Mouse (Mus musculus) mouse trophoblast stem cell (cell line): ENCODE measurements at regions not wholly inside any gene's neighbourhood (a gene's known extent, or its start where the extent isn't known, plus 50 kb on each side); places are given as distances from the start of the nearest gene placed in this dataset.

Source experiments
- in situ Hi-C, 2 experiments: fragments of 300-500 bp; cut with MseI, MboI; formaldehyde crosslinking; loops; 2 replicates in 1 of 2; 3 replicates in 1 of 2; pipeline ENCODE4 v1.15.1; 2025

DNA sequence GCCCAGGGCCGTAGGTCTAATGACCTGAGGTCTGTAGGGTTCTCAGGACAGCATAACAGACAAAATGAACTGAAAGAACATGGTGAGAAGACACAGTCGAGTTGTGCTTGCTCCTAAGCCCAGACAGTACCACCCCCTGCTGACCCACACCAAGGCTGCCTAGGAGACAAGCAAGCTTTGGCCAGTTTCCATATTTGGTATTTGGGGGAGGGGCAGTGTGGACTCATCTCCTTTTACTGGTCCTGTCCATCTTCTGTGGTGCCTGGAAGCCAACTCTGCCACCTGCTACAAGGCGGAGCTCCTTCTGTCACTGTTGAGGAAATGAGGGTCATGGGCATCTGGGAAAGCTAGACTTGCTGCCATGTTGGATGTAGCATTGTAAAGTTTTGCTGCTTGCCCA lies 68.9 kb downstream of the Tex29 start:
- in situ Hi-C loops, result no loop called here

GRCm38 (mm10) chr8:11911639-11912450 lies 71.6 kb downstream of the Tex29 start:
- in situ Hi-C loops, result no loop called here

DNA sequence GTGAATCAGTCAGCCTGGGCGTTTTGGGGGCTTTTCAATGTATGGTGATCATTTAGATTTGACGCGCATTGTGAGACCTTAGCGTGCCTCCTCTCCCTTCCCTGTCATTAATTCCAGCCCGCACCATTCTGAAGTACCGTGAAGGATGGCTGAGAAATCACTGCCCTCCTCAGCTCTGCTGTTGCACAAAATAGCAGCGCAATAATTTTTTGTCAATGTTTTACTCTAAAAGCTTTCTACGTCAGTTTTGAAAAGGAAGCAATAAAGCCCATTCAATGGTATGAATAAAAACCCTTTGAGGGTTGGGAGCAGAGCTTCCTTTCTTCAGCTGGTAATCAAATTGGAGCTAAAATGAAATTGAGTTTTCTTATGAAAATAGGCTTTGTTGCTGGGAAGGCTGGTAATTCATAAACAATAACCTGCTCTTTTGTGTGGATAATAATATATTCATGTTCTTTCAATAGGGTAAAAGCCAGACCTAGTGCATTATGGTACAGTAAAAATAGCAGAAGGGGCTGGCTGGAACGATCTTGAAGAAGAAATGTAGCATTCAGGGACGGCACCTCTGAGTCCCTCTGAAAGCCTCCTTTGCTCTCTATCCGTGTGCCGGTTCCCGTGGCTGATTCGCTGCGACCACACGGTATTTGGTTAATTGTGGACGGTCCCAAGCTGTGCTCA lies 72.3 kb downstream of the Tex29 start:
- in situ Hi-C loops, result no loop called here

DNA sequence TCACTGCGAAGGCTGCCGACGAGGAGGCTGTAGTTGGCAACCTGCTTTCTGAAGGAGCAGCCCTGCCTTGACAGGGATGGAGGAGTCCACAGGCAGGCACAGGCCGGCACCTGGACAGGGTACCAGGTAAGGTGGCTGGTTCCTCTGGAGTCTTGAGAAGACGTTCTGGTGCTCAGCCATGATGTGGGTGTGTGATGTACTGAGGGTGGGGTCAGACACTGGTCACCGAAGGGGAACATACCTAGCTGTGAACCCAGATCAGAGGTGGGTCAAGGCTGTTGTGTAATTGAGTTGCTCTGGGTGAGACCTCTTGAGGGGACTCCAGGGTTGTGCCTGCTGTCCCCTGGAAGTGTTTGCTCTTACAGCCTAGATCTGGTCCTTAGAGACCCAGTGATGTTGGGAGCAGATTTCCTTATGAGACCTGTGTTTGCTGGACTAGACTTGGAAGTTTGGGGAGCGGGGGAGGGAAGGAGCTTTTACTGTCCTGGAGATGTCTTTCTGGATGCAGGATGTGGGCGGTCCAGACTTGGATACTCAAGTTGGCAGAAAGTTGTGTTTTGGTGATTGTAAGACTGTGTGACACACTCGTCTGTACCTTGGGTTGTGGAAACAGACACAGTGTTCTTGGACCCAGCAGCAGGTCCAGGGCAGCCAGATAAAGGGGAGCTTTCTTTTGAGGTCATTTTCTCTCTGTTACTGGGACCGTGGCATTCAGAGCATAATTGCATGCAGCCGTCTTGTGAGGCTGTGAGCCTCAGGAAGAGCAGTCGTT lies 73.0 kb downstream of the Tex29 start:
- in situ Hi-C loops, result no loop called here

DNA sequence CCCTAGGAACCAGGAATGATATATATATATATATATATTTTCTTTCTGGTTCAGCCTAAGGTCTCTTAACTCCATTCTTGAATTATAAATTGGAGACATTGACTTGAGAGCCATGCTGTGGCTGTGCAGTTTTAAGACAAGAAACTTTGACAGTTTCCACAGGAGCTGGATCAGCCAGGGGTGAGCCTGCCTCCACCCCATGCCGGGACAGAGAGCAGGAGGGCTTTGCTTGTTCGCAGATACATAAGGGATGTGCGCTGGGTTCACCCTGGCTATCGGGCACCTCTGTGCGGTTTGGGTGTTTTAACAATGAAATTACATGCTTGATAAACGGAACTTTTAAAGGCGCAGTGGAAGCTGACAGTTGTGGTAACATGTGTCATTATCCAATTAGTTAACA lies 73.9 kb downstream of the Tex29 start:
- in situ Hi-C loops, result no loop called here

DNA sequence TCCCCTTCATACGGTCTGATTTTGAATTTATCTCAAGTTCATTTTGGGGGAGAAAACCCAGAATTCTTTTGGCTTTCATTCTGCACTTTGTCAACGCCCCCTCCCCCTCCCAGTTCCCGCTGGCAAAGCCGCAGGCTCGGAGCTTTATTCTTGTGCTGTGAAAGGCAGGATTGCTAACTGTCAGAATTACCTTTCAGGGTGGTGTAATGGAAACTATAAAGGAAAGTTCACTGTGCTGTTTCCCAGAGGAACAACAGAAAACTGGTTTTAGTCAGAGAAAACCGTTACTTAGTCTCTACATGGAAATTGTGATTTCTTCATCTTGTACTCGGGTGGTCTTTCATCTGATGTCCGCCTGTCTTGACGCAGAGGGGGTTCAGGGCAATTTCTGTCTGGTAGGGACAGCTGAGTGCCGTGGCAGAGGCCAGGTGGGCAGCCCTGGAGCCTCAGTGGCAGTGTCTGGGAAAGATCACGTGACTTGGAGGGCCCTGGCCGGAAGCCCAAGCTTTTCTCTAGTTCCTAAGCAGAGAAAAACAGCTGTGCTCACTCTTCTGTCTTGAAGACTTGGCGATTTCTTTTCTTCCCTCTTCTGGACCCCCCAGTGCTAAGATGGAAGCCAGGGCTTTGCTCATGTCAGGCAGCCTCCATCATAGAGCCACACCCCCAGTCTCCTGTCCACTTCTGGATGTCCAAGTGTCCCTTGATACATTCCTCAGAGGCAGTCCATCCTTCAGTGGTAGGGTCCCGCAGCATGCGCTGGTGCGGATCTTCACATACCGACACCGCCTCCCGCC lies 74.6 kb downstream of the Tex29 start:
- in situ Hi-C loops, result no loop called here

GRCm38 (mm10) chr8:11915721-11916120 lies 75.4 kb downstream of the Tex29 start:
- in situ Hi-C loops, result no loop called here

GRCm38 (mm10) chr8:11919876-11920275 lies 79.6 kb downstream of the Tex29 start:
- in situ Hi-C loops, result loop anchor here in 1 of 2 experiments (10.0 kb wide), 1 partner anchor 175 kb away; no protein-coding TSS in a partner anchor

DNA sequence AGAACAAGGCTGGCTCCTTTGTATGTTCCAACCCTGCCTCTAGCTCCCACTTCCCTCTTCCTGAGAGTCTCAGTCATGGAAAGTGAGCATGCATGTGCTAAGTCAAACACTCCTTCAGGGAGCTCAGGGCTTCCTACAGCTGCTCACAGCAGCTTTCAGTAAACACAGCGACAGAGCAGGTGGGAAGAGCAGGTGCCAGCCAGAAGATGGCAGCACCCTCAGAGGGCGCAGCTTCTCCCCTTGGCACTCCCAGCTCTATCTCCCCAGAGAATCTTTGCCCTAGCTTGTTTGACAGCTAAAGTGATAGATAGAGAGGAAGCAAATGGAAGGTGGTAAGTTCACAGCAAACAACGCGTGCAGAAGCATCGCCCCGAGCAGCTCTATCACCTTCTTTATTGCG lies 82.8 kb downstream of the Tex29 start:
- in situ Hi-C loops, result loop anchor here in 1 of 2 experiments (10.0 kb wide), 1 partner anchor 178 kb away; no protein-coding TSS in a partner anchor

DNA sequence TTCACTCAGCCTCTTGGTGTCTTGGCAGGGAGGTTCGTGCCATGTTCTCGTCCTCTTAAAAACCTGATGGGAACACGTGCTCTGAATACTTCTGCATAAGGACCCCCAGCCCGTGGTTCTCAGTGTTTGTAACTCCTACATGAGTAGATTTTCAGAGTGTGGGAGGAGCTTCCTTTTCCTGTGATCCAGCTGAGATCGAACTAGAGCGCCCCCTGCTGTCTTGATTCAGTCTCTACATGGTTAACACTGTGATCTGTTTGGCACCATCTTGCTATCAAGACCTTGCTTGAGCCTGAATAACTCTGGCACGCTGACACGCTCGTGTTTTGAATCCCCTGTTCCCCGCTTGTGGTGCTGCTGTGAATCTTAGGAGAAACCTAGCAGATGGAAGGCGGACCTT lies 83.9 kb downstream of the Tex29 start:
- in situ Hi-C loops, result loop anchor here in 1 of 2 experiments (10.0 kb wide), 1 partner anchor 179 kb away; no protein-coding TSS in a partner anchor

DNA sequence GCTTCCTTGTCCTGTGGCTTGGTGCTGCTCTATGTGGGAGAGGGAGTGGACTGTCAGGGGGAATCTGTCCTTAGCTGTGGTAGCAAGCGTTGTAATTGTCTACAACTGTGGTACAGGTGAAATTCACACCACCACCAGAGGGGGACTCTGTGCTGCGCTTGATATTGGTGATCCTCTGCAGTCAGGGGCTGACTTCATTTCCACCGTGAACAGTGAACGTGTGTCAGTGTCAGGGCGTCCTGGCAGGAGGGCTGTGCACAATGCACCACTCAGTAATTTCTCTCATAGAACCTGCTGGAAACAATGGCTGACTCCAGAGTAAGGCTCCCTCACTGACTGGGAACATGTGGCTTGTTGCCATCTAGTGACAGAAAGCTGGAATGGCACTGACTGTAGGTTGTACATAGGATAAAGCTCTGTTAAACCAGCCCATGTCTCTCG lies 102.6 kb downstream of the Tex29 start:
- in situ Hi-C loops, result no loop called here

DNA sequence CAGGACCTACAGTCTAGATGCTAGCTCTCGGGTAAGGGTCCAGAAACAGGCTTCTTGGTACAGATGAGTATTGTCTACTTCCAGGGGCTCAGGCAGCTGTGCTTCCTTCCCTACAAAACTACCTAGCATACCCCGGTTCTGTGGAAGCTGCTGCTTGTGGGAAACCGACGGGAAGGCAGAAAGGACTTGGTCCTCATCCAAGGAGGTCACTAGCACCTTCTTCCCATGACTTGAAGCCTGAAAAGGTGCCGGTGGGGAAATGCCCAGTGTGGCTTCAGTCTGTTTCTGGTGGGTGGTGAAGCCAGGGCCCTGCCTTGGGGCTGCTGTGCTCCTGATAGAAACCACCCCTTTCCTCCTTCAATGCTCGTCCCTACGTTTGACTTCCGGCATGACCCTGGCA lies 107.5 kb downstream of the Tex29 start:
- in situ Hi-C loops, result no loop called here

DNA sequence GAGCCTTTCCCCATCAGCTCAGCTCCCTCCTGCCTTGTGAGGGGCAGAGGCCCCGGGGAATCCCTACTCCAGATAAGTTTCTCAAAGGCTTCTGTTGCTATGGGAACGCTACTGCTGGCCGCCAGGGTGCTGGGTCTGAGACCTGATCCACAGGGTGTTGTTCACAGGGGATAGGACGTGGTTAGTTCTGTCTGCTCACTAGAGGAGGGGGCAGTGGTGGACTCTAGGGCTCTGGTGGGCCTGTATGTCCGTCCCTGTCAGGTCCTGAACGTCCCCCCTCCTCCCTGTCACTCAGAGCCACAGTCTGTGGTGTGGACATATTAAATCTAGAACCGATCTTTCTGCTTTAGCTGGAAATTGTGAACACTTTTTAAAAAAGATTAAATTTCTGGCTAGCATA lies 116.0 kb downstream of the Tex29 start:
- in situ Hi-C loops, result loop anchor here (25.0 kb wide), 1 partner anchor 606 kb away; the partner anchor contains the start of gene Spaca7 (in 2 of the 2)

DNA sequence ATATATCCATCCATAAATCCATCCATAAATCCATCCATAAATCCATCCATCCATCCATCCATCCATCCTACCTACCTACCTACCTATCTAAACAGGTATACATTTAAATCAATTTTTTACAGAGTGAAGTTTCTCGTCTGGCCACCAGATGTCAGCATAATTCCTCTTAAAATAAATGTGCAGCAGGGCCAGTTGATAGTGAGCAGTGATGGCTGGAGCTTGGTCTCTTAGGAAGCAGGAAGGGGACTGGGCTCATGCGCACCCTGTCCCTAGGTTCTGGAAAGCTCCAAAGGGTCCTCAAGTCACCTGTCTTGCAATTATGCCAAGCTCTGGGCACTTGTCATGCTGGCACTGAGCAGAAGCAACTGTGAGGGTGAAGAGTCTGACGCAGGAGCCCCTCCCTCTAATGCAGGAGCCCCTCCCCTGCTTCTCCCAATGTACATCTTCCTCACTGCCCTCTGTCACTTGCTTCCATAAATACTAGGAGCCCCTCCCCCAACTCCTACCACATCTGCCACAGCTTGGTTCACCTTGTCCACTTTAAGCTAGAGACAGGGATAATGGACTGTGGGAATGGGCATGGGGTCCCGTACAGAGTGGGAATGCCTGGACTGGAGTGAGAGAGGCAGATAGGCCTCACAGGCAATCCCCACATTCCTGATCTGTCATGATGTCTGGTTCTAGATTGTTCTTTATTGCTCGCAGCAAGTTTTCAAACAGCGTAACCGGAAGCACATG lies 116.9 kb downstream of the Tex29 start:
- in situ Hi-C loops, result loop anchor here (25.0 kb wide), 1 partner anchor 605 kb away; the partner anchor contains the start of gene Spaca7 (in 2 of the 2)

- in situ Hi-C loops, result loop anchor here (25.0 kb wide), 1 partner anchor 604 kb away; the partner anchor contains the start of gene Spaca7 (in 2 of the 2)
Observed at GRCm38 (mm10) chr8:11958176-11958575, 117.9 kb downstream of the Tex29 start.

DNA sequence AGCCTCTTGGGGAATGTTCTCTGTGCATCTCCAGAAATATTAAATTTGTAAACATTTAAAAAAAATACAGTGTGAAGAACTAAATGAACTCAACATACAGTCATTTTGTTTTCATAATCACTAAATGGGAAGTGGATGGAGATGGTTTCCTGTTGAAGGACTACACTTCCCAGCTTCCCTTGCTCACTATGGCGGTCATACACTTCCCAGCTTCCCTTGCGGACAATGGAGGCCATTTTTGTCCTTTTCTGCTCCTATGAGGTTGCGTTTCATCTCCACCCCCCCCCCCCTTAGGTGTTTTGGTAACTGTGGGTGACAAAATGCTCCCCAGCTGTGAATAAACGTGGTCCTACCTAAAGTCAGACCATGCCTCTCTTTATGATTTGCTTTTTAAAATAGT lies 119.2 kb downstream of the Tex29 start:
- in situ Hi-C loops, result loop anchor here (25.0 kb wide), 1 partner anchor 603 kb away; the partner anchor contains the start of gene Spaca7 (in 2 of the 2)

DNA sequence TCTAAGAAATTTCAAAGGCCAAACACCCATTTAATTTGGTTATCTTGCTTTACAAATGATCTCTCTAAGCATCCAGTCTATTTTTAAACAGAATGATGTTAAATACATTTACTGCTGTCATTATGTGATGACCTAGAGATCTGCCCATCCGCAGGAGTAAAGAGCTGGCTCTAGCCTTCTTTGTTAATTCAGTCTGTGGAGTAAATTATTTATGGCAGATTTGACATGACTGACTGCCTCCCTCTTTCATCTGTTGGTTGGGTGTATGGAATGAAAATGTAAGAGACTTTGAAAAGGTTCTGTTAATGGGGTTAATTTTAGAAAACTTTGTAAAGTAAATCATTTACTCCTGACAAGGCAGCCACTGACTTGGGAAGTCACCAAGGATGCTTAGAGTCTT lies 123.3 kb downstream of the Tex29 start:
- in situ Hi-C loops, result loop anchor here (25.0 kb wide), 1 partner anchor 599 kb away; the partner anchor contains the start of gene Spaca7 (in 2 of the 2)

GRCm38 (mm10) chr8:11967670-11968069 lies 127.4 kb downstream of the Tex29 start:
- in situ Hi-C loops, result loop anchor here (25.0 kb wide), 1 partner anchor 595 kb away; the partner anchor contains the start of gene Spaca7 (in 2 of the 2)

DNA sequence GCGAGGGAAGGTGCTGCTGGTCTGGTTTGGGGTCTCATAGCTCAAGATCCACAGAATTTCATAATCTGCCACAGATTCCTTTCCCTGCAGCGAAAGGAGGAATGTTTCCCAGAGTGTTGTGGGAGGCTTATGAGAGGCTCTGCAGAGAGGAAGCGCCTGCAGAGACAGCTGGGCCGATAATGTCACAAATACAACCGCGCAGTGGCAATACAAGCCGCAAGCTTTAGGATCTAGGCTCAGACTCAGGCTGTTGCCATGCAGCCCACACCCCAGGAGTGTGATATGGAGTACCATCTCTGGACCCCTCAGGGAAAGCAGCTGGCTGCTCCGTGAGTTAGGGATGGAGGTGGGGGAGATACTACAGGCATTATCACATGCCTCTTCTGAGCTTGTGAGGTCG lies 130.2 kb downstream of the Tex29 start:
- in situ Hi-C loops, result loop anchor here (25.0 kb wide), 1 partner anchor 592 kb away; the partner anchor contains the start of gene Spaca7 (in 2 of the 2)

DNA sequence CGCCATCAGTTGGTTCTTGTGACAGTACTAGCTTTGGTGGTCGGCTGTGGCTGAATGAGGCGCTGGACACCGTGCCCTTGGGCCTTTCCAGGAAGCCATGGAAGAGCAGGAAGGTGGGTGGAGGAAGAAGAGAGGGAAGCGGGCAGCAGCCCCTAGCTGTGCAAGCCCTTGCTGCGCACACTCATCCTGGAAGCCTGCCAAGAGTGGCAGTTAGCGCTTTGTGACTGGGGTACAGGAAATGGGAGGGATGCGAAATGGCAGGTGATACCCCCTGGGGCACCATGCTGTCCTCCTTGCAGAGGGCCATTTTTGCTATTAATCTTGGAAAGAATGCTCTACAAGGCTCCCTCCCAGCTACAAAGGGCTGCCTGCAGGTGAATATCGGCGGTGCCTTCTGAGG lies 133.2 kb downstream of the Tex29 start:
- in situ Hi-C loops, result loop anchor here (25.0 kb wide), 1 partner anchor 589 kb away; the partner anchor contains the start of gene Spaca7 (in 2 of the 2)
